Mouse (Mus musculus) forebrain, embryonic 12.5 days (tissue): Measurements from ENCODE around the gene Btn2a2. TPM values are rescaled to one million over a fixed set of nuclear protein-coding genes. Genes with fewer than 3 reads are reported as not detected.
"Not testable (repeated sequence)": the region's sequence is repeated elsewhere in the genome, so short reads cannot be mapped to it uniquely, and the experiment has no call there.

Source experiments
- ATAC-seq: fragments of 200-750 bp; cut with Nextera tagmentation; 2 replicates; pipeline ENCODE4 v1.8.0; 2017; ENCODE audit warnings: moderate TSS enrichment; ENCODE audit not compliant: low FRiP score
- H3K27ac ChIP-seq: fragments of 300-500 bp; sonication (generic); 2 replicates; pipeline ENCODE4 v1.5.1; 2016; ENCODE audit warnings: mild to moderate bottlenecking
- H3K27me3 ChIP-seq: fragments of 300-500 bp; sonication (generic); 2 replicates; pipeline ENCODE4 v1.6.1; 2016; ENCODE audit warnings: mild to moderate bottlenecking
- H3K36me3 ChIP-seq: fragments of 300-500 bp; sonication (generic); replicated peaks from 2 replicates; pipeline ENCODE4 v1.6.1; 2016; ENCODE audit warnings: mild to moderate bottlenecking
- H3K4me1 ChIP-seq: fragments of 300-500 bp; sonication (generic); 2 replicates; pipeline ENCODE4 v1.6.1; 2016
- H3K4me2 ChIP-seq: fragments of 300-500 bp; sonication (generic); 2 replicates; pipeline ENCODE4 v1.6.1; 2016; ENCODE audit warnings: mild to moderate bottlenecking, moderate library complexity
- H3K4me3 ChIP-seq: fragments of 300-500 bp; sonication (generic); replicated peaks from 2 replicates; pipeline ENCODE4 v1.5.1; 2016; ENCODE audit warnings: mild to moderate bottlenecking
- H3K9ac ChIP-seq: fragments of 300-500 bp; sonication (generic); 2 replicates; pipeline ENCODE4 v1.6.1; 2016; ENCODE audit warnings: mild to moderate bottlenecking
- H3K9me3 ChIP-seq: fragments of 300-500 bp; sonication (generic); 2 replicates; pipeline ENCODE4 v1.6.1; 2016
- WGBS: fragments of 180-500 bp; shearing (Covaris S2); methylation state at CpG from one replicate; pipeline ENCODE4 v1.1.7; 2016; 5-methylcytosine and 5-hydroxymethylcytosine counted together
- polyA plus RNA-seq: library from polyadenylated mRNA; unstranded; fragments of >200 nt; fragmentation: Nextera tagmentation; extraction: Ambion mirVana; gene quantifications from 2 replicates; pipeline ENCODE4 v1.2.1, GENCODE M21; 2016

Gene Btn2a2
- polyA plus RNA-seq, result 0.23 and 0.36 TPM in 2 replicates

DNA sequence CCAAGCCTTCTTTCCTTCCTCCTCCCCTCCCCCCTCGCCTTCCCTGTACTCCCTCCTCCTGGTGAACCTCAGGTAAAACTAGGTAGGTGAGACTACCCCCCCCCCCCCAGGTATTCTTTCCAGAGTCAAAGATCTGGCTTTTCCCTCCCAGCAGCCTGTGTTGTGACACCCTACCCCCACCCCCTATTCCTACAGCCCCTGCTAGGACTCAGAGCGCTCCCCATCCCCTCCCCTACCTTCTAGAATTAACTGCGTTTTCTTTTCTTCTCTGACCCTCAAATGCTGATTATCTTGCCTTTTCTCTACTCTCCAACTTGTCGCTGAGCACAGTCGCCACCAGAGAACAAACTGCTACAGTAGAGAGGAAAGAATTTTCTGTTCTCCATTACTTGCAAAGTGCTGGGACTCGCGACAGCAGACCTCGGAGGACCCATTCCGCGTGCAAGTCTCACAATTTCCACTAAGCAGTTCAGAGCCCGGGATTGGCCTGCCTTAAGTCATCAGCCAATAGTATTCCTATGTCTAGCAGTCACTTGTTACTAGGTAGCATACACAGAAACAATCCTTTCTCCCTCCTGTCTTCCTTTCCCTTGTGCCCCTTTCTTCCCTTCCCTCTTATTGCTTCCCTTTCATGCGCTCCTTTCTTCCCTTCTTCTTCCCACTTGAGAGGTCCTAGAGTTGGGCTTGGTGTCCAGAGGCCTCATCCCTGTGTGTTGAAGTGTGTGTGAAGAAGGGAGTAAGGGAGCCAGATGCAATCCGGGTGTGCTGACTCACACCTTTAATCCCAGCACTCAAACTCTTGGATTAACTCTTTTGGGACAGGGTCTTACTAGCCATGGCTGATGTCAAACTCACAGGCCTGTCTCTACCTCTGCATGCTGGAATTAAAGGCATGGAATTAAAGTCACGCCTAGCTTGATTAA is at the start of gene Btn2a2:
TSS of gene Btn2a2 (minus strand) at position 458 of the 923 bp plus-strand sequence.
- ATAC-seq, result peak; percentile 91
- no peaks in the 10 kb centered on the region; the same call in 1 of the 2 replicates for H3K27me3 ChIP-seq
- H3K4me1 ChIP-seq, result peaks cover 10% of the 10 kb centered on the region
- no peaks in the 10 kb centered on the region for H3K9me3 ChIP-seq
- 8% methylated on average over 14 of the region's 14 CpGs for WGBS
- H3K4me2 ChIP-seq, result peak within 1 kb of the TSS; percentile 50
- no peaks in the 10 kb centered on the region for H3K36me3 ChIP-seq
- H3K4me3 ChIP-seq, result peak within 1 kb of the TSS; percentile 23
- no peak within 1 kb of the TSS for H3K9ac ChIP-seq
- H3K27ac ChIP-seq, result no peak within 1 kb of the TSS

DNA sequence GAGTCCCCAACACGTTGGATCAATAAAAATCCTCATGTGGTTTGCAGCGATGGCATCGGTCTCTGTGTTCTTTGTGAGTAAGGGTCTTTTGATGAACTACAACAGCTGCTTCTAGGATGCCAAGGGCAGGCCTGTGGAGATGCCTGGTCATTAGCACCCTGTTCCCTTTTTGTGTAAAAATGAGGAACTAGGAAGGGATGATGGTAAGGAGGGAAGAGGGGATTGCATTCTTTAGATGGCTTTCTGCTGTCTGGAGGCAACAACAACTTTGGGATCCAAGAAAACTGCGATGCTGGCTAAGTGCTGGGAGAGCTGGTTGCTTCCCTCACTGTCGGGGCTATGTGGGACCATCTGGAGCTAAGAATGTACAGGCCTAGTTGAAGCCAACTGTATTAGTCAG is 49.6 kb upstream of the Btn2a2 start:
- Histone ChIP-seq H3K4me2 (no peak overlapping the region), H3K27me3 (no peaks in the 10 kb centered on the region)
- WGBS, result 81% methylated on average over 5 of the region's 5 CpGs

GRCm38 (mm10) chr13:23537006-23537710 is 48.5 kb upstream of the Btn2a2 start:
- no peaks in the 10 kb centered on the region for H3K27me3 ChIP-seq
- WGBS, result 77% methylated on average over 3 of the region's 3 CpGs
- H3K27ac ChIP-seq, result 0 out of 2 replicates have a peak overlapping the region, but pooled peaks have one; percentile 58
- no peak for ATAC-seq
- H3K4me1 ChIP-seq, result peaks cover 31% of the 10 kb centered on the region
- H3K36me3 ChIP-seq, result no peaks in the 10 kb centered on the region
- no peaks in the 10 kb centered on the region for H3K9me3 ChIP-seq
- H3K4me3 ChIP-seq, result peak overlapping the region; percentile 50
- H3K9ac ChIP-seq, result peak overlapping the region; percentile 63; the same call in 1 of the 2 replicates
- peak overlapping the region; percentile 58 for H3K4me2 ChIP-seq

More for the DNA sequence above, 49.6 kb upstream of the Btn2a2 start:
- H3K9ac ChIP-seq, result no peak overlapping the region
- 0 out of 2 replicates have a peak overlapping the region, but pooled peaks have one; percentile 19 for H3K27ac ChIP-seq
- no peaks in the 10 kb centered on the region for H3K9me3 ChIP-seq
- H3K4me1 ChIP-seq, result peaks cover 27% of the 10 kb centered on the region
- no peak overlapping the region for H3K4me3 ChIP-seq
- H3K36me3 ChIP-seq, result no peaks in the 10 kb centered on the region
- ATAC-seq, result no peak

DNA sequence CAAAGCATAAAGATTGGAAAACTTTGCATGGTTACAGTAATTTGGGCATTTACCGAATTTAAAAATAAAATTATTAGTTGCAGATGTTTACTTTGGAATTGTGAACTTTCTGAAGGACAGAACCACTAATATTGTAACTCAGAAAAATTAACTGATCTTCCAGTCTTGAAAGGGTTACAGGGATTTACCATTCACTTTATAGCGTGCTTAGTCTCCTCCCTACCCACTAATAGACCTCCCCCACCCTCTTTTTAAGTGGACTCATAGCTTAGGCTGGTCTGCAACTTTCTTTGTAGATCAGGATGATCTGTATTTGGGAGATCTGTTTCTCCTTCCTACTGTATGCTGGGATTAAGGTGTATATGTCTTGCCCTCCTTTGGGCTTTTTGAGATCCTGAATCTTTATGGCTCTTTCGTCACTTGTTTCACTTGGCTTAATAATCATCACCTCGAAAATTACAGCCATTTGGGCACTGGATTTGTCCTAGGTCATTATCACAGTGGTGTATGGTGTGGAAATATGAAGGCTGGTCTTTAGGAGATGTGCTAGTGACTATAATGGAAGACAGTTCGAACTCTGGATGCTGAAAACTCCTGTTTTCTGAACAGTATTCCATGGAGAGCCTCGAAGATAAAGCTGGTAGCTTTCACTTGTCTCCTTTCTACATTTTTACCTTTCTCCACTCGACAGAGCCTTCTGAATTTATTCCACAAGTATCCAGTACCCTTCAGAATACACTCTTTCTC is 47.6 kb upstream of the Btn2a2 start:
- H3K27ac ChIP-seq, result peak overlapping the region; percentile 77
- no peaks in the 10 kb centered on the region for H3K9me3 ChIP-seq
- no peaks in the 10 kb centered on the region for H3K27me3 ChIP-seq
- H3K4me2 ChIP-seq, result peak overlapping the region; percentile 58
- H3K9ac ChIP-seq, result peak overlapping the region; percentile 63
- peaks cover 30% of the 10 kb centered on the region for H3K4me1 ChIP-seq
- peak overlapping the region; percentile 50 for H3K4me3 ChIP-seq
- H3K36me3 ChIP-seq, result no peaks in the 10 kb centered on the region
- WGBS, result 20% methylated on average over 7 of the region's 7 CpGs
- no peak for ATAC-seq

GRCm38 (mm10) chr13:23535137-23536075 is 46.7 kb upstream of the Btn2a2 start, which contains the start of gene Hist1h3g:
Hist1h3g (plus strand) TSS chr13:23535422.
- peak within 1 kb of the TSS; percentile 70 for H3K9ac ChIP-seq
- peak; percentile 90 for ATAC-seq
- H3K9me3 ChIP-seq, H3K36me3 ChIP-seq, H3K27me3 ChIP-seq: not testable (repeated sequence)
- WGBS, result under 1% methylated on average over 48 of the region's 62 CpGs
- peak within 1 kb of the TSS; percentile 50 for H3K4me3 ChIP-seq
- peaks cover 30% of the 10 kb centered on the region for H3K4me1 ChIP-seq
- H3K27ac ChIP-seq, result peak within 1 kb of the TSS; percentile 98
- H3K4me2 ChIP-seq, result peak within 1 kb of the TSS; percentile 58

- Histone ChIP-seq H3K27ac (peak overlapping the region; percentile 98), H3K27me3 (no peaks in the 10 kb centered on the region), H3K9me3 (no peaks in the 10 kb centered on the region), H3K36me3 (no peaks in the 10 kb centered on the region), H3K4me1 (peaks cover 30% of the 10 kb centered on the region), H3K4me3 (peak overlapping the region; percentile 50), H3K4me2 (peak overlapping the region; percentile 58), H3K9ac (peak overlapping the region; percentile 70)
- 0 out of 2 replicates have a peak, but pooled peaks have one; percentile 1 for ATAC-seq
- WGBS, result 0% methylated on average over 15 of the region's 15 CpGs
Measured at GRCm38 (mm10) chr13:23534368-23535131, 45.9 kb upstream of the Btn2a2 start.

DNA sequence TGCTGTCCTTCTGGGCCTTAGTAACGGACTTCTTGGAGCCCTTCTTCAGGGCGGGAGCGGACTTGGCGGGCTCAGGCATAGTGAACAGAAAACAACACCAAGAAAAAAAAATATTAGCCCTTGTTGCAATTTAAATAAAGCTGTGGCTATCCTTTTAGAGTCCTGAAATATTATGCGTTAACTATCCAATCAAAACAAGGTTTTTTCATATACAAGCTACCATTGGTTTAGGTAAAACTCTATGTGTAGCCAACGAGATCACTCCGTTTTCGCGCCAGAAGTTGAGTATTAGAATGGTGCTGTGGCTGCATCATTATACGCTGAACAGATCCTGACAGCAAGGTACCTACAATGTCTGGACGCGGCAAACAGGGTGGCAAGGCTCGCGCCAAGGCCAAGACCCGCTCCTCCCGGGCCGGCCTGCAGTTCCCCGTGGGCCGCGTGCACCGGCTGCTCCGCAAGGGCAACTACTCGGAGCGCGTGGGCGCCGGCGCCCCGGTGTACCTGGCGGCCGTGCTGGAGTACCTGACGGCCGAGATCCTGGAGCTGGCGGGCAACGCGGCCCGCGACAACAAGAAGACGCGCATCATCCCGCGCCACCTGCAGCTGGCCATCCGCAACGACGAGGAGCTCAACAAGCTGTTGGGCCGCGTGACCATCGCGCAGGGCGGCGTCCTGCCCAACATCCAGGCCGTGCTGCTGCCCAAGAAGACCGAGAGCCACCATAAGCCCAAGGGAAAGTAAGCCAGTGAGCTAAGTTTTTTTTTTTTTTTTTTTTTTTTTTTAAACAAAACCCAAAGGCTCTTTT is 45.1 kb upstream of the Btn2a2 start, which contains the start of gene Hist1h2af:
TSS of gene Hist1h2af (plus strand) at position 347 of the 808 bp plus-strand sequence.
- H3K27me3 ChIP-seq, H3K9me3 ChIP-seq, H3K36me3 ChIP-seq: not testable (repeated sequence)
- Histone ChIP-seq H3K27ac (peak within 1 kb of the TSS; percentile 98), H3K4me1 (peaks cover 34% of the 10 kb centered on the region), H3K4me3 (peak within 1 kb of the TSS; percentile 50), H3K9ac (peak within 1 kb of the TSS; percentile 77), H3K4me2 (peak within 1 kb of the TSS; percentile 58)
- WGBS, result 0% methylated on average over 27 of the region's 53 CpGs
- peak; percentile 54 for ATAC-seq

GRCm38 (mm10) chr13:23532262-23533075 is 43.8 kb upstream of the Btn2a2 start:
- Histone ChIP-seq H3K27me3 (no peaks in the 10 kb centered on the region), H3K9ac (peak overlapping the region; percentile 77), H3K4me3 (peak overlapping the region; percentile 50), H3K4me2 (peak overlapping the region; percentile 58), H3K27ac (peak overlapping the region; percentile 98), H3K4me1 (peaks cover 36% of the 10 kb centered on the region), H3K36me3 (no peaks in the 10 kb centered on the region), H3K9me3 (no peaks in the 10 kb centered on the region)
- WGBS, result 20% methylated on average over 9 of the region's 9 CpGs
- ATAC-seq, result no peak
